Mouse (Mus musculus) embryonic facial prominence, embryonic 11.5 days (tissue): ENCODE data around the gene Gsta4. TPM values are rescaled to one million over a fixed set of nuclear protein-coding genes. Genes with fewer than 3 reads are reported as not detected.
"Not testable (repeated sequence)": the region's sequence is repeated elsewhere in the genome, so short reads cannot be mapped to it uniquely, and the experiment has no call there.

Experiments
- ATAC-seq: fragments of 200-750 bp; cut with Nextera tagmentation; replicated peaks from 2 replicates; pipeline ENCODE4 v1.8.0; 2017; ENCODE audit warnings: low read depth; ENCODE audit not compliant: insufficient number of reproducible peaks, low FRiP score, low TSS enrichment
- DNase-seq: peaks from one replicate; pipeline ENCODE4 v3.0.0-alpha.2; 2015; ENCODE audit warnings: low spot score
- H3K27ac ChIP-seq: fragments of 300-500 bp; sonication (generic); replicated peaks from 2 replicates; pipeline ENCODE4 v1.5.1; 2014; ENCODE audit warnings: mild to moderate bottlenecking, low read depth, low read length, control low read depth
- H3K27me3 ChIP-seq: fragments of 300-500 bp; sonication (generic); 2 replicates; pipeline ENCODE4 v1.6.1; 2014; ENCODE audit warnings: mild to moderate bottlenecking, low read length, moderate library complexity, mixed read lengths; ENCODE audit not compliant: control insufficient read depth, insufficient read depth
- H3K36me3 ChIP-seq: fragments of 300-500 bp; sonication (generic); replicated peaks from 2 replicates; pipeline ENCODE4 v1.6.1; 2014; ENCODE audit warnings: low read depth, mild to moderate bottlenecking, low read length, moderate library complexity, mixed read lengths; ENCODE audit not compliant: control insufficient read depth, insufficient read depth
- H3K4me1 ChIP-seq: fragments of 300-500 bp; sonication (generic); 2 replicates; pipeline ENCODE4 v1.6.1; 2014; ENCODE audit warnings: low read length, mixed read lengths; ENCODE audit not compliant: control insufficient read depth, insufficient read depth
- H3K4me2 ChIP-seq: fragments of 300-500 bp; sonication (generic); 2 replicates; pipeline ENCODE4 v1.6.1; 2014; ENCODE audit warnings: low read depth, mild to moderate bottlenecking, control low read depth, low read length, moderate library complexity
- H3K4me3 ChIP-seq: fragments of 300-500 bp; sonication (generic); 2 replicates; pipeline ENCODE4 v1.5.1; 2014; ENCODE audit warnings: low read depth, low read length, control low read depth
- H3K9ac ChIP-seq: fragments of 300-500 bp; sonication (generic); replicated peaks from 2 replicates; pipeline ENCODE4 v1.6.1; 2014; ENCODE audit warnings: mild to moderate bottlenecking, control low read depth, low read length
- H3K9me3 ChIP-seq: fragments of 300-500 bp; sonication (generic); replicated peaks from 2 replicates; pipeline ENCODE4 v1.6.1; 2016; ENCODE audit warnings: mild to moderate bottlenecking, low read length, inconsistent platforms, mixed read lengths; ENCODE audit not compliant: control insufficient read depth
- WGBS: fragments of 180-500 bp; shearing (Covaris S2); extraction: QIAGEN DNeasy Blood & Tissue Kit; methylation state at CpG from one replicate; pipeline ENCODE4 v1.1.7; 2014; 5-methylcytosine and 5-hydroxymethylcytosine counted together
- polyA plus RNA-seq: library from polyadenylated mRNA; unstranded; fragments of >200 nt; fragmentation: Nextera tagmentation; extraction: Ambion mirVana; gene quantifications from 2 replicates; pipeline ENCODE4 v1.2.1, GENCODE M21; 2014

Gsta4 gene
- polyA plus RNA-seq: 120 and 124 TPM in 2 replicates

GRCm38 (mm10) chr9:78182474-78182873 is at the start of gene Gsta4:
Gene Gsta4 (plus strand): TSS chr9:78182774.
- not testable (repeated sequence) for ATAC-seq, H3K27me3 ChIP-seq, H3K4me1 ChIP-seq, DNase-seq, H3K4me3 ChIP-seq, H3K27ac ChIP-seq, H3K36me3 ChIP-seq, H3K9ac ChIP-seq, H3K9me3 ChIP-seq, H3K4me2 ChIP-seq
- WGBS: 87% methylated on average over 4 of the region's 7 CpGs

GRCm38 (mm10) chr9:78135658-78136057 is 46.9 kb upstream of the Gsta4 start:
- DNase-seq (no peak), ATAC-seq (no peak)
- Histone ChIP-seq H3K27me3 (no peaks in the 10 kb centered on the region), H3K36me3 (no peaks in the 10 kb centered on the region; the same call in 1 of the 2 replicates), H3K27ac (no peak overlapping the region), H3K9me3 (no peaks in the 10 kb centered on the region), H3K4me2 (no peak overlapping the region), H3K4me1 (no peaks in the 10 kb centered on the region), H3K9ac (no peak overlapping the region), H3K4me3 (no peak overlapping the region)
- whole genome bisulfite sequencing: 71% methylated on average over 7 of the region's 7 CpGs

GRCm38 (mm10) chr9:78138044-78138676 is 44.4 kb upstream of the Gsta4 start:
- ATAC-seq: no peak
- no peak overlapping the region for H3K4me2 ChIP-seq
- H3K9ac ChIP-seq: no peak overlapping the region
- 89% methylated on average over 9 of the region's 9 CpGs for WGBS
- no peaks in the 10 kb centered on the region for H3K27me3 ChIP-seq
- no peaks in the 10 kb centered on the region; the same call in 1 of the 2 replicates for H3K9me3 ChIP-seq
- no peak overlapping the region for H3K27ac ChIP-seq
- DNase-seq: no peak
- peaks cover 11% of the 10 kb centered on the region for H3K36me3 ChIP-seq
- H3K4me3 ChIP-seq: no peak overlapping the region
- H3K4me1 ChIP-seq: no peaks in the 10 kb centered on the region

GRCm38 (mm10) chr9:78139463-78139862 is 43.1 kb upstream of the Gsta4 start:
- DNase-seq (no peak), ATAC-seq (no peak)
- no peaks in the 10 kb centered on the region; the same call in 1 of the 2 replicates for H3K9me3 ChIP-seq
- no peak overlapping the region for H3K9ac ChIP-seq
- H3K27me3 ChIP-seq: no peaks in the 10 kb centered on the region
- no peaks in the 10 kb centered on the region for H3K4me1 ChIP-seq
- no peak overlapping the region for H3K4me2 ChIP-seq
- no peak overlapping the region for H3K4me3 ChIP-seq
- H3K36me3 ChIP-seq: peaks cover 11% of the 10 kb centered on the region
- H3K27ac ChIP-seq: no peak overlapping the region
- 86% methylated on average over 4 of the region's 4 CpGs for WGBS

GRCm38 (mm10) chr9:78146099-78146498 is 36.5 kb upstream of the Gsta4 start:
- no peak for ATAC-seq

GRCm38 (mm10) chr9:78146627-78147026 is 35.9 kb upstream of the Gsta4 start:
- ATAC-seq: no peak
- no peak overlapping the region for H3K9ac ChIP-seq
- H3K27me3 ChIP-seq: no peaks in the 10 kb centered on the region
- H3K9me3 ChIP-seq: no peaks in the 10 kb centered on the region; the same call in 1 of the 2 replicates
- DNase-seq: no peak
- no peaks in the 10 kb centered on the region for H3K4me1 ChIP-seq
- no peak overlapping the region for H3K4me3 ChIP-seq
- no peak overlapping the region for H3K27ac ChIP-seq
- H3K4me2 ChIP-seq: no peak overlapping the region
- peaks cover 6% of the 10 kb centered on the region for H3K36me3 ChIP-seq
- 64% methylated on average over 6 of the region's 6 CpGs for WGBS

More at GRCm38 (mm10) chr9:78146099-78146498, 36.5 kb upstream of the Gsta4 start:
- H3K9me3 ChIP-seq: no peaks in the 10 kb centered on the region; the same call in 1 of the 2 replicates
- no peaks in the 10 kb centered on the region for H3K27me3 ChIP-seq
- no peaks in the 10 kb centered on the region for H3K4me1 ChIP-seq
- DNase-seq: no peak
- H3K9ac ChIP-seq: no peak overlapping the region
- H3K36me3 ChIP-seq: peaks cover 11% of the 10 kb centered on the region
- WGBS: 61% methylated on average over 4 of the region's 4 CpGs
- H3K4me2 ChIP-seq: no peak overlapping the region
- no peak overlapping the region for H3K27ac ChIP-seq
- H3K4me3 ChIP-seq: no peak overlapping the region

- H3K36me3 ChIP-seq: no peaks in the 10 kb centered on the region; the same call in 1 of the 2 replicates
- 89% methylated on average over 6 of the region's 6 CpGs for WGBS
- no peak overlapping the region for H3K27ac ChIP-seq
- no peak overlapping the region for H3K4me2 ChIP-seq
- no peaks in the 10 kb centered on the region for H3K4me1 ChIP-seq
- DNase-seq (no peak), ATAC-seq (no peak)
- no peaks in the 10 kb centered on the region for H3K9me3 ChIP-seq
- no peak overlapping the region for H3K9ac ChIP-seq
- H3K4me3 ChIP-seq: no peak overlapping the region
- H3K27me3 ChIP-seq: no peaks in the 10 kb centered on the region
Observed at GRCm38 (mm10) chr9:78148149-78148548, 34.4 kb upstream of the Gsta4 start.

GRCm38 (mm10) chr9:78149770-78150169 is 32.8 kb upstream of the Gsta4 start:
- WGBS: 91% methylated on average over 2 of the region's 2 CpGs

More at GRCm38 (mm10) chr9:78149770-78150169, 32.8 kb upstream of the Gsta4 start:
- not testable (repeated sequence) for ATAC-seq, H3K36me3 ChIP-seq, H3K4me1 ChIP-seq, DNase-seq, H3K27me3 ChIP-seq, H3K4me2 ChIP-seq, H3K9ac ChIP-seq, H3K4me3 ChIP-seq, H3K27ac ChIP-seq, H3K9me3 ChIP-seq
